Mouse (Mus musculus): ENCODE results near the gene Ryr2. TPM values are rescaled to one million over a fixed set of nuclear protein-coding genes. Genes with fewer than 3 reads are reported as not detected.
A peak's percentile ranks its signal among the peaks of the same experiment; 100 is the strongest.

The Ryr2 gene
- polyA plus RNA-seq, 1 experiment from 2014 or later: 0.32 TPM

- Histone ChIP-seq H3K36me3 (ENCODE audit: control insufficient read depth, insufficient read depth, low read length) (no peaks in the 10 kb centered on the region), H3K4me2 (replicated peaks; ENCODE audit: low read depth, low read length) (no peak overlapping the region), H3K27me3 (ENCODE audit: control insufficient read depth, insufficient read depth, low read length) (no peaks in the 10 kb centered on the region), H3K9ac (ENCODE audit: low read depth, low read length) (no peak overlapping the region), H3K4me1 (ENCODE audit: control insufficient read depth, insufficient read depth, low read length) (no peaks in the 10 kb centered on the region), H3K27ac (ENCODE audit: low read depth, low read length) (no peak overlapping the region), H3K9me3 (ENCODE audit: control insufficient read depth, low read length) (no peaks in the 10 kb centered on the region), H3K4me3 (ENCODE audit: low read length) (no peak overlapping the region)
- no peak for ATAC-seq (ENCODE audit: low FRiP score, low TSS enrichment)
Observed at GRCm38 (mm10) chr13:12126099-12126498, 19.4 kb upstream of the Ryr2 start.

GRCm38 (mm10) chr13:12124940-12125540, 18.3 kb upstream of the Ryr2 start:
- no peaks in the 10 kb centered on the region for H3K4me1 ChIP-seq (ENCODE audit: control insufficient read depth, insufficient read depth, low read length)
- ATAC-seq (ENCODE audit: low FRiP score, low TSS enrichment): no peak
- WGBS: 82% methylated on average over 7 of the region's 7 CpGs

GRCm38 (mm10) chr13:12115551-12115950, 8.8 kb upstream of the Ryr2 start:
- Histone ChIP-seq H3K27me3 (ENCODE audit: control insufficient read depth, insufficient read depth, low read length) (no peaks in the 10 kb centered on the region), H3K9ac (ENCODE audit: low read depth, low read length) (no peak overlapping the region), H3K27ac (ENCODE audit: low read depth, low read length) (no peak overlapping the region), H3K4me1 (ENCODE audit: control insufficient read depth, insufficient read depth, low read length) (no peaks in the 10 kb centered on the region), H3K9me3 (ENCODE audit: control insufficient read depth, low read length) (no peaks in the 10 kb centered on the region), H3K4me2 (replicated peaks; ENCODE audit: low read depth, low read length) (no peak overlapping the region), H3K4me3 (ENCODE audit: low read length) (no peak overlapping the region), H3K36me3 (ENCODE audit: control insufficient read depth, insufficient read depth, low read length) (no peaks in the 10 kb centered on the region)
- ATAC-seq (ENCODE audit: low FRiP score, low TSS enrichment): no peak
- 96% methylated on average over 8 of the region's 8 CpGs for WGBS

More at GRCm38 (mm10) chr13:12124940-12125540, 18.3 kb upstream of the Ryr2 start:
- H3K4me3 ChIP-seq (ENCODE audit: low read length): no peak overlapping the region
- no peak overlapping the region for H3K4me2 ChIP-seq (replicated peaks; ENCODE audit: low read depth, low read length)
- no peaks in the 10 kb centered on the region for H3K27me3 ChIP-seq (ENCODE audit: control insufficient read depth, insufficient read depth, low read length)
- no peaks in the 10 kb centered on the region for H3K36me3 ChIP-seq (ENCODE audit: control insufficient read depth, insufficient read depth, low read length)
- H3K27ac ChIP-seq (ENCODE audit: low read depth, low read length): no peak overlapping the region
- H3K9me3 ChIP-seq (ENCODE audit: control insufficient read depth, low read length): no peaks in the 10 kb centered on the region
- H3K9ac ChIP-seq (ENCODE audit: low read depth, low read length): no peak overlapping the region

DNA sequence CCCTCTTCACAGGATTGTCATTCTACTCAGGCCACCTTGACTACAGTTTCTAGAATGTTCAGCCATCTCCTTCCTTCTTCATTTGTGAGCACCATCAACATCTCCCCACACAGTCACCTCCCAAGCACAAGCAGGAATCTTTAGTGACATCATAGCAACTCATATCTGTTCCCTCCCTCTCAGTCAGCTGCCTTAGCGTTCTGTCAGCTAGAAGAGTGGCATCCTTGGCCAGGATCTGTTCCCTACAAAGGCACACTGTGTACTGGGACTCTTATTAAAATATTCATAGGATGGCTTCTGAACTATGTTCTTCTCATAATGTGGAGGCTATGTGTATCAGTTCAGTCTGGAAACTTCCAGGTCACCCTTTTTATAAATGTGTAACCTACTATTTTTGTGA, 8.1 kb upstream of the Ryr2 start:
- 64% methylated on average over 1 of the region's 1 CpGs for WGBS
- H3K4me2 ChIP-seq (replicated peaks; ENCODE audit: low read depth, low read length): no peak overlapping the region
- ATAC-seq (ENCODE audit: low FRiP score, low TSS enrichment): no peak
- H3K27ac ChIP-seq (ENCODE audit: low read depth, low read length): no peak overlapping the region
- no peaks in the 10 kb centered on the region for H3K36me3 ChIP-seq (ENCODE audit: control insufficient read depth, insufficient read depth, low read length)
- H3K9ac ChIP-seq (ENCODE audit: low read depth, low read length): no peak overlapping the region
- no peak overlapping the region for H3K4me3 ChIP-seq (ENCODE audit: low read length)
- no peaks in the 10 kb centered on the region for H3K9me3 ChIP-seq (ENCODE audit: control insufficient read depth, low read length)
- no peaks in the 10 kb centered on the region for H3K27me3 ChIP-seq (ENCODE audit: control insufficient read depth, insufficient read depth, low read length)
- no peaks in the 10 kb centered on the region for H3K4me1 ChIP-seq (ENCODE audit: control insufficient read depth, insufficient read depth, low read length)

DNA sequence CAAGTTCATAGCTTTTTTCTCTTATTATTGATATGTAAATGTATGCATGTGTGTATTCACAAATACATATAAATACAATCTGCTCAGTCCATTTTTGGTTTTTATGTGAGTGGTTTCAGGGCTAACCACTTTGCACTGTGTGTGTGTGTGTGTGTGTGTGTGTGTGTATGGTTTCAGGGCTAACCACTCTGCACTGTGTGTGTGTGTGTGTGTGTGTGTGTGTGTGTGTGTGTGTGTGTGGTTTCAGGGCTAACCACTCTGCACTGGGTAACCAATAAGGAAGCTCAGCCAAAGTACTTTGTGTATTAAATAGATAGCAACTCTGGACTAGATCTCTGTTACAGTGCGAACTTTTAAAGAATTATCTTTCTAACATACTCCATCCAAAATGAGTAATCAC, 2.2 kb upstream of the Ryr2 start:
- no peak for ATAC-seq (ENCODE audit: low FRiP score, low TSS enrichment)
- no peaks in the 10 kb centered on the region for H3K9me3 ChIP-seq (ENCODE audit: control insufficient read depth, low read length)
- H3K4me1 ChIP-seq (ENCODE audit: control insufficient read depth, insufficient read depth, low read length): 0 out of 2 replicates have a peak, but pooled peaks cover 3% of the 10 kb centered on the region
- no peak overlapping the region for H3K9ac ChIP-seq (ENCODE audit: low read depth, low read length)
- H3K4me2 ChIP-seq (replicated peaks; ENCODE audit: low read depth, low read length): no peak overlapping the region
- H3K27me3 ChIP-seq (ENCODE audit: control insufficient read depth, insufficient read depth, low read length): peaks cover 41% of the 10 kb centered on the region
- no peak overlapping the region for H3K27ac ChIP-seq (ENCODE audit: low read depth, low read length)
- no peaks in the 10 kb centered on the region for H3K36me3 ChIP-seq (ENCODE audit: control insufficient read depth, insufficient read depth, low read length)
- H3K4me3 ChIP-seq (ENCODE audit: low read length): no peak overlapping the region
- WGBS: 95% methylated on average over 1 of the region's 1 CpGs

- Histone ChIP-seq H3K27ac (ENCODE audit: low read depth, low read length) (no peak overlapping the region), H3K4me2 (replicated peaks; ENCODE audit: low read depth, low read length) (peak overlapping the region; percentile 96), H3K4me1 (ENCODE audit: control insufficient read depth, insufficient read depth, low read length) (0 out of 2 replicates have a peak, but pooled peaks cover 3% of the 10 kb centered on the region), H3K4me3 (ENCODE audit: low read length) (peak overlapping the region; percentile 52), H3K36me3 (ENCODE audit: control insufficient read depth, insufficient read depth, low read length) (no peaks in the 10 kb centered on the region), H3K9me3 (ENCODE audit: control insufficient read depth, low read length) (no peaks in the 10 kb centered on the region), H3K27me3 (ENCODE audit: control insufficient read depth, insufficient read depth, low read length) (peaks cover 54% of the 10 kb centered on the region), H3K9ac (ENCODE audit: low read depth, low read length) (peak overlapping the region; percentile 50)
- WGBS: under 1% methylated on average over 67 of the region's 67 CpGs
- peak; percentile 72 for ATAC-seq (ENCODE audit: low FRiP score, low TSS enrichment)
Observed at GRCm38 (mm10) chr13:12105830-12106628, 716 bp downstream of the Ryr2 start.

- no peaks in the 10 kb centered on the region for H3K9me3 ChIP-seq (ENCODE audit: control insufficient read depth, low read length)
- peak overlapping the region; percentile 52 for H3K4me3 ChIP-seq (ENCODE audit: low read length)
- H3K27ac ChIP-seq (ENCODE audit: low read depth, low read length): no peak overlapping the region
- 4% methylated on average over 17 of the region's 17 CpGs for WGBS
- H3K4me2 ChIP-seq (replicated peaks; ENCODE audit: low read depth, low read length): peak overlapping the region; percentile 96
- 0 out of 2 replicates have a peak, but pooled peaks cover 3% of the 10 kb centered on the region for H3K4me1 ChIP-seq (ENCODE audit: control insufficient read depth, insufficient read depth, low read length)
- peaks cover 57% of the 10 kb centered on the region for H3K27me3 ChIP-seq (ENCODE audit: control insufficient read depth, insufficient read depth, low read length)
- no peak overlapping the region for H3K9ac ChIP-seq (ENCODE audit: low read depth, low read length)
- no peak for ATAC-seq (ENCODE audit: low FRiP score, low TSS enrichment)
- no peaks in the 10 kb centered on the region for H3K36me3 ChIP-seq (ENCODE audit: control insufficient read depth, insufficient read depth, low read length)
Observed at GRCm38 (mm10) chr13:12105231-12105829, 1.4 kb downstream of the Ryr2 start.

DNA sequence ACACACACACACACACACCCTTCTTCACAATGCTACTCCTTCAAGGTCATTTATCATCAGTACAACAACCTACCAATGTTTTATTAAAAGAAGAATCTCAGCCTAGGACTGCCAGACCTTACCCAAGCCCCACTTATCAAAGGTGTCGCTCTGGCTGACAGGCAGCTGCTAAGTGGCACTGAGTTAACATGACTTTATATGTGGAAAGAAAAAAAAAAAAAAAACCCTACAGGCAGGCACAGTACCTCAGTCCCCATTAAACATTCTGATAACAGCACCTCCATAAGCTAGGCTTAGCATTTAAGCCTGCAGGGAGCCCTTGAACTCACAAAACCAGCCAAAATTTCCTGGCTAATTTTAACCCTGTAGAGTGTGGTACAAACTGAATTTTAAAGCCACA, 2.4 kb downstream of the Ryr2 start:
- 64% methylated on average over 1 of the region's 1 CpGs for WGBS
- Histone ChIP-seq H3K27ac (ENCODE audit: low read depth, low read length) (no peak overlapping the region), H3K4me3 (ENCODE audit: low read length) (no peak overlapping the region), H3K9ac (ENCODE audit: low read depth, low read length) (no peak overlapping the region), H3K9me3 (ENCODE audit: control insufficient read depth, low read length) (no peaks in the 10 kb centered on the region), H3K4me2 (replicated peaks; ENCODE audit: low read depth, low read length) (no peak overlapping the region), H3K27me3 (ENCODE audit: control insufficient read depth, insufficient read depth, low read length) (peaks cover 57% of the 10 kb centered on the region), H3K36me3 (ENCODE audit: control insufficient read depth, insufficient read depth, low read length) (no peaks in the 10 kb centered on the region), H3K4me1 (ENCODE audit: control insufficient read depth, insufficient read depth, low read length) (0 out of 2 replicates have a peak, but pooled peaks cover 3% of the 10 kb centered on the region)
- ATAC-seq (ENCODE audit: low FRiP score, low TSS enrichment): no peak

DNA sequence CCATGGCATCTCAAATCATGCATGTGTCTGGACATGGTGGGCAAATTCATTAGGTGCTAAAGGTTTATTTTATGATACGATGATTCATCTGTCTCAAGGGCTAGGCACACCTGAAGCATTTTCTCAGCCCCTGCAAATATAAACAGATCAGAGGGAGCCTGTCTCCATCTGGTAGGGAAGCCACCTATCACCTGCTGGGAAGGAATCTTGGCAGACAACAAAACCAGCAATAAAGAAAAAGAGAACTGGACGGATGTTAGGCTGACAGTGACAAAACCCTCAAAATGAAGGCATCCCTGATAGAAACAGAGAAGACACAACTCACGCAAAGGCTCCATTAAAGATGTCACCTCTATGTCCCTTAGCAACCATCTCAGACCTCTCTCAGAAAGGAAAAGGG, 3.7 kb downstream of the Ryr2 start:
- H3K27me3 ChIP-seq (ENCODE audit: control insufficient read depth, insufficient read depth, low read length): peaks cover 54% of the 10 kb centered on the region
- WGBS: 64% methylated on average over 3 of the region's 3 CpGs
- no peak overlapping the region for H3K27ac ChIP-seq (ENCODE audit: low read depth, low read length)
- H3K9me3 ChIP-seq (ENCODE audit: control insufficient read depth, low read length): no peaks in the 10 kb centered on the region
- no peak overlapping the region for H3K4me2 ChIP-seq (replicated peaks; ENCODE audit: low read depth, low read length)
- no peak overlapping the region for H3K9ac ChIP-seq (ENCODE audit: low read depth, low read length)
- no peak overlapping the region for H3K4me3 ChIP-seq (ENCODE audit: low read length)
- H3K36me3 ChIP-seq (ENCODE audit: control insufficient read depth, insufficient read depth, low read length): no peaks in the 10 kb centered on the region
- H3K4me1 ChIP-seq (ENCODE audit: control insufficient read depth, insufficient read depth, low read length): 0 out of 2 replicates have a peak, but pooled peaks cover 3% of the 10 kb centered on the region
- ATAC-seq (ENCODE audit: low FRiP score, low TSS enrichment): no peak
